Mouse (Mus musculus) bone marrow macrophage, adult 2 months (primary cell): ENCODE results near the gene Col11a2.

ENCODE experiments used
- CTCF ChIP-seq: IDR thresholded peaks from 2 replicates; pipeline ENCODE4 v1.5.1; 2012; ENCODE audit warnings: low read depth, mild to moderate bottlenecking, low read length, moderate library complexity
- POLR2A ChIP-seq: IDR thresholded peaks from 2 replicates; pipeline ENCODE4 v1.6.1; 2012; ENCODE audit warnings: mild to moderate bottlenecking, low read depth, low read length, borderline replicate concordance

- TF ChIP-seq POLR2A, result no peak
- TF ChIP-seq CTCF, result no peak
Measured at GRCm38 (mm10) chr17:34025756-34026151, 13.5 kb upstream of the Col11a2 start.
